Mouse (Mus musculus) brain, embryonic 14.5 days (tissue): Measurements from ENCODE around the gene Coro1b. TPM values are rescaled to one million over a fixed set of nuclear protein-coding genes. Genes with fewer than 3 reads are reported as not detected.

ENCODE experiments used
- DNase-seq: peaks from one replicate; pipeline ENCODE4 v3.0.0-alpha.2; 2011; ENCODE audit warnings: low read depth
- CTCF ChIP-seq: fragments of 200-500 bp; IDR thresholded peaks from 2 replicates; pipeline ENCODE4 v1.5.1; 2012; ENCODE audit warnings: inconsistent platforms, mild to moderate bottlenecking, moderate library complexity, borderline replicate concordance; ENCODE audit not compliant: insufficient read depth, insufficient read length; ENCODE audit errors: extremely low read depth
- POLR2A ChIP-seq: fragments of 200-500 bp; IDR thresholded peaks from 2 replicates; pipeline ENCODE4 v1.6.1; 2012; ENCODE audit warnings: mild to moderate bottlenecking, inconsistent platforms, borderline replicate concordance; ENCODE audit not compliant: poor library complexity, insufficient read depth, insufficient read length, severe bottlenecking; ENCODE audit errors: extremely low read depth
- polyA plus RNA-seq: library from polyadenylated mRNA; depleted of rRNA; stranded (reverse); fragments of >200 nt; gene quantifications from 2 replicates; pipeline ENCODE4 v1.2.3, GENCODE M21; 2012

Coro1b gene
- polyA plus RNA-seq, 1 experiment: 210 TPM

DNA sequence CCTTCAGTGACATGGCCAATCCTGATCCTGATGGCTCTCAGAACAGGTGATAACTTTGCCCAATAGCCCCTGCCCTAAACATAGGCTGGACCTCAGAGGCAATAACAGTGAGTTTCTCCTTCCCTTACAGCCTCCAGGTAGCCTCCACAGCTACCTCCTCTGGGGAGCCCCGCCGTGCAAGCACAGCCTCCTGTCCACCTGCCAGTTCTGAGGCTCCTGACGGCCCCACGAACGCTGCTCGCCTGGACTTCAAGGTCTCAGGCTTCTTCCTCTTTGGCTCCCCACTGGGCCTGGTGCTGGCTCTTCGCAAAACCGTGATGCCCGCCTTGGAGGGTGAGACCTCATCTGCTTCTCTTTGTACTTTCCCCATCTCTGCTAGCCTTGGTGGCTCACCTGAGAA lies 39.9 kb upstream of the Coro1b start:
- no peak for TF ChIP-seq CTCF
- TF ChIP-seq POLR2A: no peak
- DNase-seq: no peak

DNA sequence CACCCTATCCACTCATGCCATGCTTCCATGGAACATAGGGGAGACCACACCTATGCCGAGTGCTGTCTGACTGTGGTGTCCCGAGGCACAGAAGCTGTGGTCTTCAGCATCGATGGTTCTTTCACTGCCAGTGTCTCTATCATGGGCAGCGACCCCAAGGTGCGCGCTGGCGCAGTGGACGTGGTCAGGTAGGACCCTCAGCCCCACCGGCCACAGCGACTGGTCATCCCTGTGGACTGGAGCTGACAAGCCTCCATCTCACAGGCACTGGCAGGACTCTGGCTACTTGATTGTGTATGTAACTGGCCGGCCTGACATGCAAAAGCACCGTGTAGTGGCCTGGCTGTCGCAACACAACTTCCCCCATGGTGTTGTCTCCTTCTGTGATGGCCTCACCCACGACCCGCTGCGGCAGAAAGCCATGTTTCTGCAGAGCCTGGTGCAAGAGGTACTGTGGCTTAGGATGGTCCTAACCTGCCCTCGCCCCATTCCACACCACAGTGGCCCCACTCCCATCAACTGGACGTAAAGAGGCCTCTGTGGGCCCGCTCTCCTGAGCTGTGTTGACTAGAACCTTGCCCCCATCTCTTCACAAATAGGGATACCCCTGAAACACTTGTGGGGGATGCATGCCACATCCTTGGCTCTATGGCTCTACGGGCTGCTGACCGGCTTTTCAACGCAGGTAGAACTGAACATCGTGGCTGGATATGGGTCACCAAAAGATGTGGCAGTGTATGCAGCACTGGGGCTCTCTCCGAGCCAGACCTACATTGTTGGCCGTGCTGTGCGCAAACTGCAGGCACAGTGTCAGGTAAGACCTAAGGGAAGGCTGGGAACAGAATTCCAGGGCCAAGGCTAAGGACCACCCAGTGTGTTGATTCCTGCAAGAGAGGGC lies 36.1 kb upstream of the Coro1b start:
- DNase-seq: no peak
- TF ChIP-seq POLR2A: no peak
- TF ChIP-seq CTCF: no peak

DNA sequence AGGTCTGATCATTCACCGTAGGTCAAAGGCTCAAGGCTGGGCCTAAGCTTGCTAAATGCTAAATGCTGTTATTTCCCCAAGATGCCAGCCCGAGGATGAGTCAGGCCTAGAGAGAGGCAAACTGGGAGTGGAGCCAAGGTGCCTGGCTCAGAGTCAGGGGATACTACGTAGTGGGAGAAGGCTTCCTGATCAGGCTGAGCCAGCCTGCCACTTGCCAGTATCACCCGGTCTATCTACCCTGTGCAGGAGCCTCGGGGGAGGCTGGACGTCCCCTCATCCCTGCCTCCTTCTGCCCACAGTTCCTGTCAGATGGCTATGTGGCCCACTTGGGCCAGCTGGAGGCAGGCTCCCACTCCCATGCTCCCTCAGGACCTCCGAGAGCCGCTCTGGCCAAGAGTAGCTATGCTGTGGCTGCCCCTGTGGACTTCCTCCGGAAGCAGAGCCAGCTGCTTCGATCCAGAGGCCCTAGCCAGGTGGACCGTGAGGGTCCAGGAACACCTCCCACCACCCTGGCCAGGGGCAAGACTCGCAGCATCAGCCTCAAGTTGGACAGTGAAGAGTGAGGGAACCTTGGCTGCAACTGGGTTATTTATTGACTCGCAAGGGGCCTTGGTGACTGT lies 35.1 kb upstream of the Coro1b start:
- TF ChIP-seq POLR2A: no peak
- no peak for TF ChIP-seq CTCF
- peak; percentile 53 for DNase-seq

DNA sequence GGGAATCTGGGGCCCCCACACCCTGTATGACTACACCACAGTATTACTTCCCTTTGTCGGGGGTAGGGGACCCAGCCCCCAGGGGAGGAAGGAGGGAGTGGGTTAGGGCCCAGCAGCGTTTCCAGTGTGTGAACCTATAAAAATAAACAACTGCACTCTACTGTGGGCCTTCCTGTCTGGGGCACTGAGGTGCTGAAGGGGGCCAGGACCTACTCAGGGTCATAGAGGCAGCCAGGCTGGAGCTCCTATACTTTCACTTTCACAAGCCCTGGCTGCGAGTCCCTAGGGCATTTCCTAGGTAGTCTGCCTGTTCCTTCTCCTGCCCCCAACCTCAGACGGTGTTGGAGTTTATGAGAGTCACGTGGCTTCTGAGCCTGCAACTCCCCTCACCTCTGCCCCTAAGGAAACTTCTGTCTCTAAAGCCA lies 34.6 kb upstream of the Coro1b start:
- DNase-seq: no peak
- no peak for TF ChIP-seq POLR2A
- TF ChIP-seq CTCF: no peak

DNA sequence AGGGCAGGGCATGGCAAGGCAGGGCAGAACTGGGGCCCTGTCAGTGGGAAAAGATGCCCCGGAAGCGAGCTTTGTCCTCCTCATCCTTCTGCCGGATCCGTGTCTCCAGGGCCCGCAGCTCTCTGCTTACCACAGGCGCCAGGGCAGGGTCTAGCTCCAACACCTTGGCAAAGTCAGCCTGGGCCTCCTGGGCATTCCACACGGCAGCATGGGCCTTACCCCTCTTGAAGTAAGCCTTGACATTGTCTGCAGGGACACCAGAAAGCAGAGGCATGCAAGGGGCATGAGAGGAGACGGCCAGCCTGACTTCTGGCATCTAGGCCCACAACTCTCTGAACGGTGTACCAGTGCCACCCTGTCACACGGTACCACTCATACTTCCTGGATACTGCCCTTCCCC lies 33.9 kb upstream of the Coro1b start:
- no peak for TF ChIP-seq CTCF
- no peak for TF ChIP-seq POLR2A

DNA sequence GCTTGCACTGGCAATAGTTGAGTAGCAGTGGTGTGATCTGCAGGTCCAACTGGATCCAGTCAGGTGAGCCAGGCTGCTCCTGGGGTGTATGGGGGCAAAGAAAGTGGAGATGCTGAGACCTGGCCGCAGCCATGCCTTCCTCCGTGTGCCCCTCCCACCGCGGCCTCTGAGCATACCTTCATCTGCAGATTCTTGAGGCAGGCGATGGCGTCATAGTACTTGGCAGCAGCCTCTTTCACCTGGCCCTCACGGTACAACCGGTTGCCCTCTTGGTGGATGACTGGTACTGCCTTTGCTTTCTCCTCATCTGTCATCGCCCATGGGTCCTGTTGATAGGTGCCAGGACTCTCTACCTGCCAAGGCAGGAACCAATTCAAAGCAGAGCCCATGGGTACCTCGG lies 33.3 kb upstream of the Coro1b start:
- no peak for TF ChIP-seq POLR2A
- no peak for TF ChIP-seq CTCF
- no peak for DNase-seq

More for the DNA sequence above, 33.9 kb upstream of the Coro1b start:
- DNase-seq: no peak

DNA sequence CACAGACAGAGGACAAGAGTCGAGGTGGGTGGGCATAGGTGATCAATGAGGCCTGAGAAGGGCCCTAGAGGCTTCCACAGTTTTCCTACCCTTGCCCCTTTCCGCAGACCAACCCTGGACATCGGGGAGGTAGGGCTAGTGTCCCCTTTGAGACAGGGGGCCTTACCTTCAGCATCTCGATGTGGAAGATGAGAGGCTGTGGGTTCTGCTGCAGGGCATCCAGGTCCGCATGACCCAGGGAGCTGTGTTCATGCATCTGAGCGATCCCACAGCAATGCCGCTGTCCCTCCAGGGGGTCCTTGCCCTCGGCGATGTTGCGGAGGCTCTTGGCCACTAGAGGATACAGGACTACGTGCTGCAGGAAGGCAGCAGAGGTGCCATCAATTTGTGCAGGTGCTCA lies 32.6 kb upstream of the Coro1b start:
- no peak for DNase-seq
- TF ChIP-seq CTCF (no peak), POLR2A (no peak)

DNA sequence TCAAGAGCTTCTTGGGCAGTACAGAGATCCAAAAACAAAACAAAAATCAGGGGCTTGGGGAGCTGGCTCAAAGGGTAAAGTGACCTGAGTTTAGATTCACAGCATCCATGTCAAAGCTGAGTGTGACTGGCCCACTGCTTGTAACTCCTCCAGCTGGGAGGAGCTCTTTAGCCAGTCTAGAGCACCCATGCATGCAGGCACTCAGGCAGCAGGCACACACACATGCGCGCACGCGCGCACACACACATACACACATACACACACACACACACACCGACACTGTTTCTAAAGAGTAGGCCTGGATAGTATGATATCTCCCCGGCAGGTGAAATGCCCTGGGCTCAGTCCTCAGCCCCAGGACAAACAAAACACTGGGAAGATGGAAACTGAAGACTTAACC lies 31.4 kb upstream of the Coro1b start:
- no peak for DNase-seq
- TF ChIP-seq POLR2A: no peak
- no peak for TF ChIP-seq CTCF

DNA sequence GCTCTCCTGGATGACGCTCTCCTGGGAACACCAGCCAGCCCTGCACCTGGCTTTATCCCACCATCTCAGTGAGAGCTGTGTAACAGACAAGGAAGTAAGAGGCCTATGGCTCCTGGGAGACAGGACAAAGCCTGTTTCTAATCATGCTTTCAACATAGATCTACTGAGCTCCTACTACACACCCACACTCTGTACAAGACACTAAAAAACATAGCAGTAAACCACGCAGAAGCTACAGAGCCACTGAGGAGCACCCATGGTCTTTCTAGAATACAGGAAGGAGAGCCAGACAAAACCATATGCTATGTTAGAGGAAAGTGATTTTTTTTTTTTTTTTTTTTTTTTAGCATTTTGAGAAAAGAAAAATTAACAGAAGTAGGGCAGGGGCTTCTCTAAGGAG lies 30.1 kb upstream of the Coro1b start:
- no peak for DNase-seq
- TF ChIP-seq POLR2A (no peak), CTCF (no peak)

DNA sequence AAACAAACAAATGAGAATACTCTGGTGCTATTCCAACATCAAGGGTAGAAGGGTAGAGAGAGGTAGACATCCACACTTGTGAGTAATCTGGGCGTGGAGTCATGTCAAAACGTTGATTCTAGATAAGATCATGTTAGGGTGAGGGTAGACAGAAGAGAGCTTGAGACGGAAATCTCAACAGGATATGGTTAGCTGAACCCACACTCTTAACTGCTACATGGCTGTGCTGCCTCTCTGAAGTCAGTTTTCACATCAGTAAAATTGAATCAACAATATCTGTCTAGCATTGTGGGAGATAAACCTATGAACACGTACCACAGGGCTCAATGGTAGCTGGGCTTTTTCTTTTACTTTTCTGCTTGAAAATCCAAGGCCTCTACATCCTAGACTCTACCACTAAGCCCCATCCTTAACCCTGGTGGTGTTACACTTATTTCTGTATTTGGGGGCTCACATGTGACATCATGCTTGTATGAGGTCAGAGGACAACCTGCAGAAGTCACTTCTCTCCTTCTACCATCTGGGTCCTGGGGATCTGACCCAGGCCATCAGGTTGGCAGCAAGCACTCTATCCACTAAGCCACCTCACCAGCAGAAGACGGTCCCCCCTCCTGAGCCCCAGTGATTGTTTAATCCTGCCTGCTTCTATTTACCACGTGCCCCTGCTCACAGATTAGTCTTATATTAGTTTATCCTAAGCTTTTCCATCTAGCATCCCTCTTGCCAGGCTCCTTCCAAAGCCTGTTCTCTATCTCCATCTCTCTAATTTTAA lies 28.5 kb upstream of the Coro1b start:
- TF ChIP-seq POLR2A (no peak), CTCF (no peak)
- DNase-seq: no peak

DNA sequence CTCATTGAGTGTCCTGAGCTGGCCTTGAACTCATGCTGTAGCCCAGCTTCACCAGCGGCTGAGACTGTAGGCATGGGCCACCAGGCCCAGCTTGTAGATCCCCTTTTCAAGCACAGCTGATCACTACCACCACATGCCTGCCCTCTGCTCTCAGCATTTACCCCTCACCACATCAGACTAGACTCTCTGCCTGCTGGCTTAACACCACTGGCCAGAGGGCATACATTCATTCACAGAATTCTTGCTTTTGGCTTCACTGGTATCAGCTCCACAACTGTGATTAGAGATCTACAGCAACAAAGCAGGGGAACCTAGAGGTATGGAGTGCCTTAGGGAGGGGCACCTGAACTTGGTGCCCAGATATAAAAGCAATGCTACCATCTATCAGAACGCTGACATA lies 27.9 kb upstream of the Coro1b start:
- no peak for DNase-seq
- TF ChIP-seq CTCF (no peak), POLR2A (no peak)
